Mouse (Mus musculus) hindbrain, embryonic 10.5 days (tissue): ENCODE data around the gene BC016579. TPM values are rescaled to one million over a fixed set of nuclear protein-coding genes. Genes with fewer than 3 reads are reported as not detected.
A peak's percentile ranks its signal among the peaks of the same experiment; 100 is the strongest.

Experiments used
- DNase-seq: peaks from one replicate; pipeline ENCODE4 v3.0.0-alpha.2; 2017; ENCODE audit warnings: low spot score
- H3K27ac ChIP-seq: fragments of 300-500 bp; sonication (generic); 2 replicates; pipeline ENCODE4 v1.5.1; 2016; ENCODE audit warnings: mild to moderate bottlenecking, moderate library complexity
- H3K27me3 ChIP-seq: fragments of 300-500 bp; sonication (generic); 2 replicates; pipeline ENCODE4 v1.6.1; 2016; ENCODE audit warnings: mild to moderate bottlenecking; ENCODE audit not compliant: poor library complexity, insufficient read depth, severe bottlenecking
- H3K36me3 ChIP-seq: fragments of 300-500 bp; sonication (generic); 2 replicates; pipeline ENCODE4 v1.6.1; 2016; ENCODE audit warnings: mild to moderate bottlenecking, moderate library complexity
- H3K4me1 ChIP-seq: fragments of 300-500 bp; sonication (generic); replicated peaks from 2 replicates; pipeline ENCODE4 v1.6.1; 2016; ENCODE audit warnings: mild to moderate bottlenecking
- H3K4me3 ChIP-seq: fragments of 300-500 bp; sonication (generic); 2 replicates; pipeline ENCODE4 v1.5.1; 2016; ENCODE audit warnings: mild to moderate bottlenecking, moderate library complexity
- H3K9me3 ChIP-seq: fragments of 300-500 bp; sonication (generic); 2 replicates; pipeline ENCODE4 v1.6.1; 2016; ENCODE audit warnings: mild to moderate bottlenecking, moderate library complexity
- WGBS: fragments of 180-500 bp; shearing (Covaris S2); methylation state at CpG from one replicate; pipeline ENCODE4 v1.1.7; 2016; 5-methylcytosine and 5-hydroxymethylcytosine counted together
- polyA plus RNA-seq: library from polyadenylated mRNA; unstranded; fragments of >200 nt; fragmentation: Nextera tagmentation; extraction: Ambion mirVana; gene quantifications from 2 replicates; pipeline ENCODE4 v1.2.1, GENCODE M21; 2016

The BC016579 gene
- polyA plus RNA-seq, 1 experiment from 2014 or later, result not detected

GRCm38 (mm10) chr16:45632420-45632819 is 21.4 kb downstream of the BC016579 start:
- DNase-seq, result no peak
- 92% methylated on average over 4 of the region's 4 CpGs for WGBS
- H3K27ac ChIP-seq, result no peak overlapping the region

GRCm38 (mm10) chr16:45630347-45630960 is 23.4 kb downstream of the BC016579 start:
- WGBS, result 59% methylated on average over 5 of the region's 5 CpGs
- peak; percentile 55 for DNase-seq
- no peak overlapping the region for H3K27ac ChIP-seq
- no peak overlapping the region for H3K4me3 ChIP-seq
- H3K4me1 ChIP-seq, result no peaks in the 10 kb centered on the region
- no peaks in the 10 kb centered on the region for H3K36me3 ChIP-seq
- no peaks in the 10 kb centered on the region for H3K9me3 ChIP-seq
- H3K27me3 ChIP-seq, result no peaks in the 10 kb centered on the region

More at GRCm38 (mm10) chr16:45632420-45632819, 21.4 kb downstream of the BC016579 start:
- Histone ChIP-seq H3K27me3 (no peaks in the 10 kb centered on the region), H3K4me1 (no peaks in the 10 kb centered on the region), H3K9me3 (no peaks in the 10 kb centered on the region), H3K36me3 (no peaks in the 10 kb centered on the region), H3K4me3 (no peak overlapping the region)

GRCm38 (mm10) chr16:45629497-45630105 is 24.3 kb downstream of the BC016579 start:
- no peaks in the 10 kb centered on the region for H3K36me3 ChIP-seq
- H3K4me3 ChIP-seq, result no peak overlapping the region
- DNase-seq, result no peak
- no peaks in the 10 kb centered on the region for H3K9me3 ChIP-seq
- no peak overlapping the region for H3K27ac ChIP-seq
- H3K4me1 ChIP-seq, result no peaks in the 10 kb centered on the region
- 81% methylated on average over 8 of the region's 8 CpGs for WGBS
- no peaks in the 10 kb centered on the region for H3K27me3 ChIP-seq

GRCm38 (mm10) chr16:45625342-45625741 is 28.5 kb downstream of the BC016579 start:
- H3K4me3 ChIP-seq, result no peak overlapping the region
- H3K36me3 ChIP-seq, result no peaks in the 10 kb centered on the region
- H3K27ac ChIP-seq, result no peak overlapping the region
- H3K9me3 ChIP-seq, result no peaks in the 10 kb centered on the region
- no peaks in the 10 kb centered on the region for H3K27me3 ChIP-seq
- no peak for DNase-seq
- H3K4me1 ChIP-seq, result no peaks in the 10 kb centered on the region
- WGBS, result 95% methylated on average over 2 of the region's 2 CpGs

GRCm38 (mm10) chr16:45624791-45625190 is 29.1 kb downstream of the BC016579 start:
- 92% methylated on average over 2 of the region's 2 CpGs for WGBS
- Histone ChIP-seq H3K4me3 (no peak overlapping the region), H3K36me3 (no peaks in the 10 kb centered on the region), H3K27ac (no peak overlapping the region), H3K27me3 (no peaks in the 10 kb centered on the region), H3K4me1 (no peaks in the 10 kb centered on the region), H3K9me3 (no peaks in the 10 kb centered on the region)
- no peak for DNase-seq

- Histone ChIP-seq H3K27ac (no peak overlapping the region), H3K4me1 (no peaks in the 10 kb centered on the region), H3K27me3 (no peaks in the 10 kb centered on the region), H3K4me3 (no peak overlapping the region), H3K9me3 (no peaks in the 10 kb centered on the region), H3K36me3 (no peaks in the 10 kb centered on the region)
- 93% methylated on average over 4 of the region's 4 CpGs for WGBS
- no peak for DNase-seq
Measured at GRCm38 (mm10) chr16:45623230-45623629, 30.6 kb downstream of the BC016579 start.

- Histone ChIP-seq H3K4me3 (no peak overlapping the region), H3K27ac (no peak overlapping the region), H3K9me3 (no peaks in the 10 kb centered on the region), H3K27me3 (no peaks in the 10 kb centered on the region), H3K4me1 (no peaks in the 10 kb centered on the region), H3K36me3 (no peaks in the 10 kb centered on the region)
- DNase-seq, result no peak
- WGBS, result 72% methylated on average over 8 of the region's 8 CpGs
Measured at GRCm38 (mm10) chr16:45619751-45620375, 34.0 kb downstream of the BC016579 start.

GRCm38 (mm10) chr16:45615944-45616343 is 37.9 kb downstream of the BC016579 start:
- no peaks in the 10 kb centered on the region for H3K27me3 ChIP-seq
- H3K4me1 ChIP-seq, result no peaks in the 10 kb centered on the region
- no peaks in the 10 kb centered on the region for H3K9me3 ChIP-seq
- DNase-seq, result no peak
- H3K36me3 ChIP-seq, result no peaks in the 10 kb centered on the region
- H3K27ac ChIP-seq, result no peak overlapping the region
- no peak overlapping the region for H3K4me3 ChIP-seq
- WGBS, result 84% methylated on average over 1 of the region's 1 CpGs

- no peaks in the 10 kb centered on the region for H3K36me3 ChIP-seq
- H3K4me1 ChIP-seq, result no peaks in the 10 kb centered on the region
- H3K9me3 ChIP-seq, result no peaks in the 10 kb centered on the region
- H3K27me3 ChIP-seq, result no peaks in the 10 kb centered on the region
- 73% methylated on average over 2 of the region's 2 CpGs for WGBS
- no peak overlapping the region for H3K27ac ChIP-seq
- no peak for DNase-seq
- H3K4me3 ChIP-seq, result no peak overlapping the region
Measured at GRCm38 (mm10) chr16:45613247-45613646, 40.6 kb downstream of the BC016579 start.

GRCm38 (mm10) chr16:45610267-45610666 is 43.6 kb downstream of the BC016579 start, which contains the start of gene Gcsam:
Gcsam (plus strand) TSS chr16:45610380.
- H3K27ac ChIP-seq, result no peak within 1 kb of the TSS
- H3K9me3 ChIP-seq, result no peaks in the 10 kb centered on the region
- no peaks in the 10 kb centered on the region for H3K4me1 ChIP-seq
- no peaks in the 10 kb centered on the region for H3K27me3 ChIP-seq
- H3K36me3 ChIP-seq, result no peaks in the 10 kb centered on the region
- DNase-seq, result no peak
- no peak within 1 kb of the TSS for H3K4me3 ChIP-seq
- 80% methylated on average over 4 of the region's 4 CpGs for WGBS

GRCm38 (mm10) chr16:45609300-45609699 is 44.6 kb downstream of the BC016579 start:
- H3K9me3 ChIP-seq, result no peaks in the 10 kb centered on the region
- H3K4me3 ChIP-seq, result no peak overlapping the region
- WGBS, result 81% methylated on average over 3 of the region's 3 CpGs
- DNase-seq, result no peak
- H3K36me3 ChIP-seq, result no peaks in the 10 kb centered on the region
- no peaks in the 10 kb centered on the region for H3K4me1 ChIP-seq
- no peak overlapping the region for H3K27ac ChIP-seq
- H3K27me3 ChIP-seq, result no peaks in the 10 kb centered on the region

- Histone ChIP-seq H3K9me3 (no peaks in the 10 kb centered on the region), H3K4me1 (no peaks in the 10 kb centered on the region), H3K4me3 (no peak overlapping the region), H3K27me3 (no peaks in the 10 kb centered on the region), H3K36me3 (no peaks in the 10 kb centered on the region), H3K27ac (no peak overlapping the region)
- DNase-seq, result no peak
- WGBS, result 54% methylated on average over 4 of the region's 4 CpGs
Measured at GRCm38 (mm10) chr16:45608481-45608954, 45.4 kb downstream of the BC016579 start.

- no peaks in the 10 kb centered on the region for H3K27me3 ChIP-seq
- no peak overlapping the region for H3K27ac ChIP-seq
- H3K4me3 ChIP-seq, result no peak overlapping the region
- H3K9me3 ChIP-seq, result no peaks in the 10 kb centered on the region
- H3K4me1 ChIP-seq, result no peaks in the 10 kb centered on the region
- no peak for DNase-seq
- no peaks in the 10 kb centered on the region for H3K36me3 ChIP-seq
Measured at GRCm38 (mm10) chr16:45595494-45595893, 58.4 kb downstream of the BC016579 start.
